Comparison of ENCODE assay signal across 8 mouse cellular contexts in the genomic region with DNA sequence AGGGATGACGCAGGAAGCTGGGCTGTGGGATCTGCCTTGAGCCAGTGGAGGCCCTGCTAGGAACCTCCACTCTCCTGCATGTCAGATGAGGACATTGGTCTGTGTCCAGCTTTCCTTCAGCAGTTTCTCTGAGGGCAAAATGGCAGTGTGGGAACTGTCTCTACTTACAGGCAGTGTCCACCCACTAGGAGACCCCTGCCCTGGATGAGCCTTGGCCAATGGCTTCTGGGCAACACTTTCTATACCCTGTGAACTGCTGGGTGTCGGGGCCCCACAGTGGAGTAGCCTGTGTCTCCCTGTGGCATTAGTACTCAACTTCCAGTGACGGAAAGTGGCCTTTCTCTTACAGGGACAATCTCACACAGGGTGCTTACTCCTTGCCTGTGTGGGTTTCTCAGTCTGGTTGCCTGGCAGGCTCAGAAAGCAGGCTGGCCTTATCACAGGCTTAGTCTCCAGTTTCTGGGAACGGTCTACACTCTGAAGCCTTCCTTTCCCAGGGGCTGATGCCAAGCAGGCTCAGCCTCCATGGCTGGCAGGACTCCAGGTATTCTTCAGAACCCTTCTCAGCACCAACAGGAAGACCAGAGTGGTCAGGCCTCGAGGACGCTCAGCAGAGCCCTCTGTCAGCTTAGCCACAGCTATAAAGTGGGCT.
DNase-seq lines count a peak whose midpoint lies in the region; ATAC-seq and TF ChIP-seq lines count a peak whose summit lies in the region.
"Had no signal": no experiment of that assay in that cellular context is flagged by ENCODE, and none has a peak within 500 bp of the region (broad histone marks: within the 10 kb centered on the region; RNA-seq: fewer than 3 reads in every experiment).

No protein-coding gene starts in this region.

- H3K4me3 ChIP-seq in kidney, embryonic 15.5 days (replicated peaks): no peak overlapping the region
- no peak overlapping the region for H3K4me3 ChIP-seq in limb, embryonic 14.5 days (replicated peaks; ENCODE audit: low read length)
- no peak overlapping the region for H3K4me3 ChIP-seq in kidney, adult 2 months (ENCODE audit: insufficient read depth, low read depth, low read length)

- no peak overlapping the region for H3K9ac ChIP-seq in kidney, embryonic 15.5 days
- H3K9ac ChIP-seq in limb, embryonic 14.5 days (ENCODE audit: low read depth, low read length, severe bottlenecking): no peak overlapping the region

- H3K27me3 ChIP-seq in kidney, embryonic 15.5 days: no peaks in the 10 kb centered on the region; the same call in 1 of the 2 replicates
- H3K27me3 ChIP-seq in limb, embryonic 14.5 days (ENCODE audit: control insufficient read depth, insufficient read depth, low read length): no peaks in the 10 kb centered on the region
- no peaks in the 10 kb centered on the region for H3K27me3 ChIP-seq in kidney, adult 2 months (replicated peaks; ENCODE audit: control insufficient read depth, insufficient read depth, low read length)

- H3K4me1 ChIP-seq in kidney, embryonic 15.5 days: peaks cover 14% of the 10 kb centered on the region; the same call in 1 of the 2 replicates
- peaks cover 15% of the 10 kb centered on the region for H3K4me1 ChIP-seq in limb, embryonic 14.5 days (ENCODE audit: control insufficient read depth, insufficient read depth, low read length)
- no peaks in the 10 kb centered on the region for H3K4me1 ChIP-seq in kidney, adult 2 months (ENCODE audit: control insufficient read depth, insufficient read depth, low read length)

- H3K36me3 ChIP-seq in kidney, embryonic 15.5 days: no peaks in the 10 kb centered on the region
- H3K36me3 ChIP-seq in limb, embryonic 14.5 days (ENCODE audit: control insufficient read depth, insufficient read depth, low read length): no peaks in the 10 kb centered on the region
- H3K36me3 ChIP-seq in kidney, adult 2 months (ENCODE audit: control insufficient read depth, insufficient read depth, low read length): no peaks in the 10 kb centered on the region

- no peak for ATAC-seq in kidney, embryonic 15.5 days (replicated peaks; ENCODE audit: low FRiP score)
- ATAC-seq in limb, embryonic 14.5 days (ENCODE audit: low FRiP score, low read depth): no peak

- WGBS in kidney, embryonic 15.5 days: 82% methylated on average over 6 of the region's 6 CpGs
- WGBS in limb, embryonic 14.5 days: 85% methylated on average over 6 of the region's 6 CpGs
- 76% methylated on average over 6 of the region's 6 CpGs for WGBS in kidney, adult 2 months

- no peak for TF ChIP-seq CTCF in kidney, adult 2 months (conservative IDR thresholded peaks at IDR 0.05; ENCODE audit: insufficient read depth, insufficient read length, low read depth, low read length)

- H3K4me2 ChIP-seq in kidney, embryonic 15.5 days: no peak overlapping the region
- H3K4me2 ChIP-seq in limb, embryonic 14.5 days (replicated peaks; ENCODE audit: low read depth, low read length, severe bottlenecking): no peak overlapping the region

- DNase-seq in kidney, postnatal 10 days: peak; percentile 24
- peak; percentile 65 for DNase-seq in adipocyte (ENCODE audit: low spot score)
- peak; percentile 71 for DNase-seq in fibroblast of lung, adult 2 months (ENCODE audit: low read depth)
- DNase-seq in limb, embryonic 14.5 days (ENCODE audit: low spot score): no peak
- no peak for DNase-seq in natural killer cell, adult 2 months (ENCODE audit: low spot score in 2 of 2)
- no peak for DNase-seq in kidney, adult 2 months
- DNase-seq: adrenal gland, adult 2 months had no signal

- TF ChIP-seq POLR2A in limb, embryonic 14.5 days (IDR thresholded peaks at IDR 0.05; ENCODE audit: borderline replicate concordance, extremely low read depth, insufficient read depth, insufficient read length): no peak
- no peak for TF ChIP-seq POLR2A in kidney, adult 2 months (IDR thresholded peaks at IDR 0.05; ENCODE audit: low read depth, low read length)

- no peak overlapping the region for H3K27ac ChIP-seq in kidney, embryonic 15.5 days
- H3K27ac ChIP-seq in limb, embryonic 14.5 days (replicated peaks; ENCODE audit: low read depth, low read length): peak overlapping the region; percentile 11; the same call in 1 of the 2 replicates
- no peak overlapping the region for H3K27ac ChIP-seq in kidney, adult 2 months (ENCODE audit: insufficient read depth, low read depth, low read length)

- no peaks in the 10 kb centered on the region for H3K9me3 ChIP-seq in kidney, embryonic 15.5 days (replicated peaks)
- H3K9me3 ChIP-seq in limb, embryonic 14.5 days (ENCODE audit: control insufficient read depth, low read length): no peaks in the 10 kb centered on the region

Comparison
In these comparisons a context has a peak if more than half of its experiments do, and no peak if none do; other contexts are left out.
1. DNase-seq: peak in kidney, postnatal 10 days (single experiment), adipocyte (single experiment) and fibroblast of lung, adult 2 months (single experiment); none in limb, embryonic 14.5 days (single experiment), natural killer cell, adult 2 months (0 of 2) and kidney, adult 2 months (single experiment).